Mouse (Mus musculus) yolk sac, embryonic 10.5 days (tissue): ENCODE results near the gene Ube2k.

Experiments
- DNase-seq: peaks from one replicate; pipeline ENCODE4 v3.0.0-alpha.2; 2017; ENCODE audit warnings: low spot score

The Ube2k gene

DNA sequence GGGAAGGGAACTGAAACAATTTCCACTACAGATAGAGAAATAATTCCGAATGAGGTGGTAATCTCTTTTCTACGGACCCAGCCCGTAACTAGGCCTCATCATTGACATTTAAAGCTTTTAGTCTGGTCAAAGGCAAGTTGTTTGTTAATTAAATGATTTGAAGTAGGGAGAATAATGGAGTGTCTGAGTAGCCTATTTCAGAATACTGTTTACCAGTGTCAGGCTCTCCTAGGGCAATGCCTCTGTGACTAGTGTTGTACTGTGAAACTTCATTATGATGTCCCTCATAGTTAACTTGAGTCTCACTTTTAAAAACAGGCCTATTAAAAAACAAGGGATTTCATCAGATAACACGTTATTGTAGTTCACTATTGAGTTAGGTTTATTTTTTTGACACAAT lies 1.1 kb downstream of the Ube2k start:
- DNase-seq: no peak

DNA sequence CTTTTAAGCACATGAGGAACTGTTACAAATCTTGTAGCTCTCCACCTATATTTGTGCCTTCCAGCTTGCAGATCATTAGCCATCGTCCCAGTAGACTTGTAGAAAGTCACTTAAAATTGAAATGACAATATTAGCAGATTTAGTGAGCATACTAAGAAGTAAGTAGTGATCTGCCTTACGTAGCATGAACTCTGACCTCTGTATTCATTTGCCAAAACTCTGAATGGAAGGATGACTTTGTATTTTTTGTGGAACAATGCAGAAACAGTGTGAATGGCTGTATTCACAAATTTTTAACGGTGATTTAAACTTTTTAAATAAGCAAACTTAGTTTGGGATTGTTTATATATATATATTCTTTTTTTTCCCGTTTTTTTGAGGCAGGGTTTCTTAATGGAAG lies 1.8 kb downstream of the Ube2k start:
- DNase-seq: no peak

- no peak for DNase-seq
Measured at GRCm38 (mm10) chr5:65539786-65540185, 2.8 kb downstream of the Ube2k start.

GRCm38 (mm10) chr5:65541889-65542288 lies 4.9 kb downstream of the Ube2k start:
- DNase-seq: no peak

DNA sequence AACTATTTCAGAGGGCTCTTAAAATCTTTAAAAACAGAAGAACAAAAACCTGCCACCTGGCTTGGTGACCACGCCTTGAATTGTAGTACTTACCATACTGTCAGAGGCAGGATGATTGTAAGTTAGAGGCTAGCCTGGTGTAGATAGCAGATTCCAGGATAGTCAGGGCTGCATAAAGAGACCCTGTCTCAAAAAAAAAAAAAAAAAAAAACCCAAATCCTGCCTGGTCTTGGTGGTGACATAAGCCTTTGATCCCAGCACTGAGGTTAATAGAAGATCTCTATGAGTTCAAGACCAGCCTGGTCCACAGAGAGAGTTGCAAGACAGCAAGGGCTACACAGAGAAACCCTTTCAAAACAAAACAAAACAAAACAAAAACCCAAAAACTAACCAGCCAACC lies 6.5 kb downstream of the Ube2k start:
- DNase-seq: no peak

DNA sequence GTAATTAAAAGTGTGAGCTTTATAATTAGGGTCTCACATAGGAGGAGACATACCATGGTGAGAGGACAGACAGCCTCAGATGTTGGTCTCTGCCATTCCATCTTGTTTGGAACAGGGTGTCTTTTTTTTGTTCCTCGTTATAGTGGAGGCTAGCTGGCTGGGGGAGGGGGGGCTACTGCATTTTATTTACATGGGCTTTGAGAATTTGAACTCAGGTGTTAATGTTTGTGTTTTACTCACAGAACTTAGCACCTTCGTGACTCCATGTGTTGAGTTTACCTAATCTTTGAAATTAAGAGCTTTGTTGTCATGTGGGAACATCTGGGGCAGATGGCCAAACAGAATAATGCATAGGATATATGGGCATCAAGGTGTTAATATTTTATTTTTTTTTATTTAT lies 7.6 kb downstream of the Ube2k start:
- DNase-seq: no peak

GRCm38 (mm10) chr5:65549677-65550076 lies 12.6 kb downstream of the Ube2k start:
- no peak for DNase-seq

- no peak for DNase-seq
Measured at GRCm38 (mm10) chr5:65557109-65557508, 20.1 kb downstream of the Ube2k start.

GRCm38 (mm10) chr5:65561125-65561893 lies 24.3 kb downstream of the Ube2k start:
- DNase-seq: no peak

GRCm38 (mm10) chr5:65565486-65565885 lies 28.5 kb downstream of the Ube2k start:
- no peak for DNase-seq

DNA sequence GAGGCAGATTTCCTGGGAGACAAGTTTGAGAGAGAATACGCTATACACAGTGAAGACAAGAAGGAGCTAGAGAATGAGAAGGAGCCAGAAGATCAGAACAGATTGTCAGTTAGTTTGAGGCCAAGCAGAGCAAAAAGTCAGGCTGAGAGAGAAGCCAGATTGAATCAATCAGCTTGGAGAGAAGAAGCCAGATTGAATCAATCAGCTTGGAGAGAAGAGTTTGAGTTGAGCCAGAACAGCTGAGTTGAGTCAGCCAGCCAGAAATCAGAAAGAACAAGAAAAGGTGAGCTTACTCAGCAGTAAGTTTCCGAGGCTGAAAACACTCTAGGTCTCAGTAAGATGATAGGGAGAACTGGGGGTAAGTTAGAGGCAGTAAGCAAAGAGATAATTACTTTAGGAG lies 37.8 kb downstream of the Ube2k start:
- no peak for DNase-seq

- DNase-seq: no peak
Measured at GRCm38 (mm10) chr5:65575896-65576295, 38.9 kb downstream of the Ube2k start.

GRCm38 (mm10) chr5:65578545-65578944 lies 41.5 kb downstream of the Ube2k start:
- DNase-seq: no peak

DNA sequence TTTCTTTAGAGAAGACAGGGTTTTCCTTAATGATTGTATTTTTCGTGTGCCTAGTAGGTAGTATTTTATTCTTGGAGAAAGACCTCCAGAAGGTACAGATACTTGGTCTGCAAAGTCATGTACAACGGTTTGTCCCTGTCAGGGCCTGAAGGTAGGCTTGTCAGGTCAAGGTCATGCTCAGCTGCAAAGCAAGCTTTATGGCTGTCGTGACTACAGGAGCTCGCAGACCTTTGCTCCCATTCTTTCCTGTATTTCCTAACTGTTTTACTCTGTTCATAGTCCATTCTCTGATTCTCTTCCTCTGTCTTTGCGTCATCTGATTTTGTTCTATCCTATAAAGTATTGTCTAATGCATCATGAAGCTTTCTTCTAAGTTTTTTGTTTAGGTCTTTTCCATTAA lies 49.3 kb downstream of the Ube2k start:
- no peak for DNase-seq

- no peak for DNase-seq
Measured at GRCm38 (mm10) chr5:65590199-65590598, 53.2 kb downstream of the Ube2k start.

GRCm38 (mm10) chr5:65592421-65592820 lies 55.4 kb downstream of the Ube2k start:
- DNase-seq: no peak

GRCm38 (mm10) chr5:65599681-65600080 lies 62.6 kb downstream of the Ube2k start:
- DNase-seq: no peak

DNA sequence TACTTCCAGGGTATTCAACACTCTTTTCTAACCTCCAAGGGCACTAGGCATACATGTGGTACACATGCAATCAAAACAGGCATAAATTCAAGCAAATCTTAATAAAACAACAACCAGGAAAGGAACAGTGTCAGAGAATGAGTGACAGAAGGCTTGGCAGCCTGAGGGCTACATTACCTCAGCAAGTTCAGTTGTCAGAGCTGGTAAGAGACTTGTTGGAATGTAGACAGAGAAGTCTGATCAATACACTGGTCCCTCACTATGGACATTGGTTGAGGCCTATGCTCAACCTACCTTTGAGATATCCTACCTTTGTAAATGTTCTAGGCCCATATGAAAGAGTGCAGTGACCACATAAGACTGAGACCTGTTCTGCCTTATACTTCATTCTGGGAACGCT lies 69.8 kb downstream of the Ube2k start:
- no peak for DNase-seq

DNA sequence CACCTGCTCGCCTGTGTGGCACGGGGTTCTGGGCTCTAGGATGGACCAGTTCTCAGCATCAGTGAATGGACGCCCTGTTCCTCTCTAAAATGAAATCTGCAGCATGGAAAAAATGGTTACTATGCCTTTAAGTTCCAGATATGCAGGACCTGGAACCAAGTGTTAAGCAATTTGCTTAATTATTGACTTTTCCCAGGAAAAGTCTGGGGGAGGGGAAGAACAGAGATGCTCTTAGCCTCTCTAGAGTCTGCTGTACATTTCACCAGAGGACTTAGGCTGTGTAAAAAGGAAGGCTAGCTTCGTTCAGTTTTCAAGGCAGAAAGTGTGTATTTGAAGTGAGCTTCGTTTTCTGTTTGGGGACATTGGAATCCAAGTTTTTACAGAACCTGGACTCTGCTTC lies 72.7 kb downstream of the Ube2k start:
- DNase-seq: peak; percentile 65

DNA sequence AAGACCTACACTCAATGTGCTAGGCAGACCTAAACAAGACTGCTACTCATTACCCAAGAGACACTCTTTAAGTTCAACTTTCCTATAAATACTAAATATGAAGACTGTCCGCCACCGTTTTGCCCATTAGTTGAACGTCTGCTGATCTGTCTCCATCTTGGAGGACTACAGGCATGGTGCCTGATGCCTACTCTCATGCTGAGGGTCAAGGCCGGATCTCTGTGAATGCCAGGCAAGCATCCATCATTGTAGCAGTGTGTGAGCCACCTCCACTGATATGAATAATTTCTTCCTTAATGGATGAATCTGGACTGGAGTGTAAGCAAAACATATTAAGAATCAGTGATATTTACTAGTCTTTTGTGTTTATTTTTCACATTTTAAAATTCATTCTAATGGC lies 73.5 kb downstream of the Ube2k start:
- DNase-seq: no peak

DNA sequence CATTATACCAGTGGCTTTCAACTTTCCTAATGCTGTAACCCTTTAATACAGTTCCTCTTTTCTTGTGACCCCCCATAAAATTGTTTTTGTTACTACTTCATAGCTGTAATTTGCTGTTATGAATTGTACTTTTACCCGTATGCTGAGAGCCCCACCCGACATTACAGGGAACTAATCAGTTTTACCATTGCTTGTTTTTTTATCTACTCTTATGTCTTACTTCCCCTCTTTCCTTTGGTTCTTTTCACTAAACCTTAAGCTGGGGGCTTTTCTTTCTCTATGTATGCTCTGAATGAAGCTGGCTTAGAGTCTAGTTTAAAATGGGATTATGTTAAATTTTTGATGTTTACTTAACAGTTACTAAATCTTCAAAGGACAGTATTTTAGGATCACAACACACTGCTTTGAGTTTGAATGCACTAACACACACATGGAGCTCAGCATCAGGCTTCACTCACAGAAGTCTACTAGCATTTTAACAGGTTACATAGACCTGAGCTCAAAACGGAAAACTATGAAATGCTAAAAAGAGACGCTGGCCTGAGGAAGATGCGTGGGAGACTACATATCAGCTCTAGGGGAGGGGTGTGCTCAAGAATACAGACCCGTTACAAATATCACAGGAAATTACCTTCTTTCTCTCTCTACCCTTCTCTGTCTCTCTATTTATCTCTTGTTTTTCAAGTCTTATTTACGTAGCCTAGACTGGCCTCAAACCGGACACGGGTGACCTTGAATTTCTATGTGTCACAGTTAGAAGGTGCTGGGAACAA lies 76.3 kb downstream of the Ube2k start:
- no peak for DNase-seq

DNA sequence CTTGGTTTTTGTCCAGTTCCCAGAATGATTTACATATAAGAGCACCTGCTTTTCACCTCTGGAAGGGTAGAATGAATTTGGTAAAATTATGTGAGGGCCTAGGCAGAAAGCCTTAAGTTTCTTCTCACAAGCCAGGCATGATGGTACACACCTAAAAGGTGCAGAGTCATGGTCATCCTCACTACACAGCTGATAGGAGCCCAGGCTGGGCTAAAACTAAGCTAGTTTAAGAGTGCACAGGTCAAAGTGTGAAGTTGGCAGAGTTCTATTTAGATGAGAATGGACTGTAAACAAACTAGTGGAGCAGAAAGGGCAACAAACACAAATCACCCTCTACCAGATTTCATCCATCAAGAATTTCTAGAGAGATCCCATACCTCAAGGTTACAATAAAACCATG lies 87.3 kb downstream of the Ube2k start:
- peak; percentile 23 for DNase-seq

DNA sequence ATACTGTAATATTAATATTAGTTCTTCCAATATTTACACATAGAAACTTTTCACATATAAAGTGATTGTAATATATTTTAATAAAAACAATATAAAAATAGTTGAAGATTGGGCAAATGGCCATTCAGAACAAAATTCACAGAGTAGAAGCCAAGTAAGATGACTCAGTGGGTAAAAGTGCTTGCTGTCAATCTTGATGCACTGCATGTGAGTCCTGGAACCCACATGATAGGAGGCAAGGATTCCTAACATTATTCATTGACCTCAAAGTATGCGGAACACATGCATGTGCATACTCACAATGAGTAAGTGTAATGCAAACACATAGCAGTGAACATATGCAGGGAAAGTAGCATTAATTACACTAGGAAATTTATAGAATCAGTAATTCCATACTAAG lies 101.9 kb downstream of the Ube2k start:
- no peak for DNase-seq
